Mouse (Mus musculus) layer of hippocampus, postnatal 10 days (tissue): ENCODE results near the gene Mthfd1l. TPM values are rescaled to one million over a fixed set of nuclear protein-coding genes. Genes with fewer than 3 reads are reported as not detected.
"Not testable (repeated sequence)": the region's sequence is repeated elsewhere in the genome, so short reads cannot be mapped to it uniquely, and the experiment has no call there.

Experiments used
- DNase-seq, 2 experiments: peaks; one replicate each; pipeline ENCODE4 v3.0.0; 2021; ENCODE audit warnings: low spot score in 2 of 2
- total RNA-seq, 2 experiments: library from RNA; stranded (reverse); gene quantifications; 2 replicates each; pipeline ENCODE4 v1.2.3; 2021

The Mthfd1l gene
- total RNA-seq, 2 experiments from 2014 or later, result 13.4 to 14.4 TPM

- peak in 1 of 2 experiments; percentile 21 for DNase-seq
Measured at GRCm38 (mm10) chr10:4188614-4189402, 215.9 kb downstream of the Mthfd1l start.

- DNase-seq, result no peak
Measured at GRCm38 (mm10) chr10:4189422-4189821, 216.5 kb downstream of the Mthfd1l start.

GRCm38 (mm10) chr10:4198978-4199377, 226.1 kb downstream of the Mthfd1l start:
- no peak for DNase-seq

- no peak for DNase-seq
Measured at GRCm38 (mm10) chr10:4199926-4200325, 227.0 kb downstream of the Mthfd1l start.

GRCm38 (mm10) chr10:4200546-4201104, 227.7 kb downstream of the Mthfd1l start:
- no peak for DNase-seq

GRCm38 (mm10) chr10:4201141-4201540, 228.2 kb downstream of the Mthfd1l start:
- no peak for DNase-seq

GRCm38 (mm10) chr10:4203651-4204050, 230.7 kb downstream of the Mthfd1l start:
- DNase-seq, result not testable (repeated sequence)

- DNase-seq, result no peak
Measured at GRCm38 (mm10) chr10:4209040-4209439, 236.1 kb downstream of the Mthfd1l start.

GRCm38 (mm10) chr10:4210313-4211066, 237.6 kb downstream of the Mthfd1l start:
- DNase-seq, result peak; percentile 23 to 26

GRCm38 (mm10) chr10:4211067-4211447, 238.1 kb downstream of the Mthfd1l start:
- no peak for DNase-seq

Other genes with a start within 250 kb of the Mthfd1l start
- gene Plekhg1, start 232.8 kb upstream of the Mthfd1l start, total RNA-seq, result 10 to 100 TPM; 28.8 to 29.0 TPM